Mouse (Mus musculus) megakaryocyte, embryonic 14.5 days (primary cell): ENCODE measurements around the gene Prss36.
"Not testable (repeated sequence)": the region's sequence is repeated elsewhere in the genome, so short reads cannot be mapped to it uniquely, and the experiment has no call there.

Experiments
- FLI1 ChIP-seq: IDR thresholded peaks from 2 replicates; pipeline ENCODE4 v1.6.1; 2012; ENCODE audit warnings: low read length, inconsistent platforms, mixed read lengths
- GATA1 ChIP-seq: IDR thresholded peaks from 3 replicates; pipeline ENCODE4 v1.6.1; 2012; ENCODE audit warnings: mixed read lengths, low read length, inconsistent platforms, borderline replicate concordance

DNA sequence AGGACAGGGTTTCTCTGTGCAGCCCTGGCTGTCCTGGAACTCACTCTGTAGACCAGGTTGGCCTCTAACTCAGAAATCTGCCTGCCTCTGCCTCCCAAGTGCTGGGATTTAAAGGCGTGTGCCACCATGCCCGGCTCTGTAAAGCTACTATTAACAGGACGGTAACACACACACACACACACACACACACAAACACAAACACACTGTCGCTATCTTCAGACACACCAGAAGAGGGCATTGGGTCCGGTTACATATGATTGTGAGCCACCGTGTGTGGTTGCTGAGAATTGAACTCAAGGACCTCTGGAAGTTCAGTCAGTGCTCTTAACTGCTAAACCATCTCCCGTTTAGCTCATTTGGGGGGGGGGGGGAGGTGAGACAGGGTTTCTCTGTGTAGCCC lies 50.6 kb downstream of the Prss36 start:
- TF ChIP-seq GATA1, FLI1: not testable (repeated sequence)
